Mouse (Mus musculus) limb, embryonic 10.5 days (tissue): ENCODE data around the gene Zcchc17. TPM values are rescaled to one million over a fixed set of nuclear protein-coding genes. Genes with fewer than 3 reads are reported as not detected.

Source experiments
- DNase-seq: peaks from one replicate; pipeline ENCODE4 v3.0.0-alpha.2; 2017; ENCODE audit warnings: low spot score
- H3K27ac ChIP-seq: fragments of 300-500 bp; sonication (generic); 2 replicates; pipeline ENCODE4 v1.5.1; 2016; ENCODE audit warnings: mild to moderate bottlenecking
- H3K27me3 ChIP-seq: fragments of 300-500 bp; sonication (generic); 2 replicates; pipeline ENCODE4 v1.6.1; 2016; ENCODE audit warnings: low read depth, mild to moderate bottlenecking; ENCODE audit not compliant: poor library complexity, severe bottlenecking
- H3K36me3 ChIP-seq: fragments of 300-500 bp; sonication (generic); 2 replicates; pipeline ENCODE4 v1.6.1; 2016; ENCODE audit warnings: mild to moderate bottlenecking, moderate library complexity
- H3K4me1 ChIP-seq: fragments of 300-500 bp; sonication (generic); 2 replicates; pipeline ENCODE4 v1.6.1; 2016
- H3K4me3 ChIP-seq: fragments of 300-500 bp; sonication (generic); 2 replicates; pipeline ENCODE4 v1.5.1; 2016; ENCODE audit warnings: mild to moderate bottlenecking, moderate library complexity
- H3K9me3 ChIP-seq: fragments of 300-500 bp; sonication (generic); replicated peaks from 2 replicates; pipeline ENCODE4 v1.6.1; 2016; ENCODE audit warnings: mild to moderate bottlenecking
- WGBS: fragments of 180-500 bp; shearing (Covaris S2); methylation state at CpG from one replicate; pipeline ENCODE4 v1.1.7; 2016; 5-methylcytosine and 5-hydroxymethylcytosine counted together
- polyA plus RNA-seq: library from polyadenylated mRNA; unstranded; fragments of >200 nt; fragmentation: Nextera tagmentation; extraction: Ambion mirVana; gene quantifications from 2 replicates; pipeline ENCODE4 v1.2.1, GENCODE M21; 2016

The Zcchc17 gene
- polyA plus RNA-seq, 1 experiment from 2014 or later, result 72.9 TPM

DNA sequence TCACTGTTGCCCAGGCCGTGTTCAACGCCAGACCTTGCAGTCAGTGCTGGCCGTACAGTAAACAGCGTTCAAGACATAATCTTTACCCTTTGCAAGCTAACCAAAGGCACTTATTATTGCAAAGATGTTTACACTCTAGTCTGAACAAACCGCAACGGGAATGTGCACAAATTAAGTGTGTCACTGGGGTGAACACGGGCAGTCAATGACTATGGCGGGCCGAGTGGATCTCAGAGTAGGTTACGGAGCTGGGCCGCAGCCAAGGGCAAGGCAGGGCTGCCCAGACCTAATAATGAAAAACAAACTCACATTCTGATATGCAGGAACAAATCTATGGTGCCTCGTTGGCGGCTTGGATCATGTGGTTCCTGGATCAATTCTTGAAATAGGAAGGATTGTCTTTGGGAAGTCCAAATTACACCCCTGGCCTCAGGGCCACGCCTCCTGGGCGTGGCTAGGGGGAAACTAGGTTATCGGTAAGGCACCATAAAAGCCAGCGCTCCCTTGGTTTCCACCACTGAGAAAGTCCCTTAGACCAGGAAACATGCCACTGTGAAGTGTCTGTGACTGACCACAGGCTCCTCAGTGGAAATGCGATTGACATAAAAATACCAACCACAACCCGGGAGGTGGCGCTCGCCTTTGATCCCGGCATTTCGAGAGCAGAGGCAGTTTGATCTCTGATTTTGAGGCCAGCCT lies 64.5 kb downstream of the Zcchc17 start:
- Histone ChIP-seq H3K27ac (no peak overlapping the region), H3K9me3 (no peaks in the 10 kb centered on the region), H3K36me3 (no peaks in the 10 kb centered on the region), H3K4me3 (no peak overlapping the region), H3K4me1 (peaks cover 9% of the 10 kb centered on the region), H3K27me3 (no peaks in the 10 kb centered on the region)
- 52% methylated on average over 23 of the region's 23 CpGs for WGBS
- peak; percentile 54 for DNase-seq

GRCm38 (mm10) chr4:130294513-130294912 lies 65.2 kb downstream of the Zcchc17 start:
- Histone ChIP-seq H3K4me1 (peaks cover 9% of the 10 kb centered on the region), H3K36me3 (no peaks in the 10 kb centered on the region), H3K27ac (no peak overlapping the region), H3K4me3 (no peak overlapping the region), H3K27me3 (no peaks in the 10 kb centered on the region), H3K9me3 (no peaks in the 10 kb centered on the region)
- 89% methylated on average over 8 of the region's 8 CpGs for WGBS
- no peak for DNase-seq

DNA sequence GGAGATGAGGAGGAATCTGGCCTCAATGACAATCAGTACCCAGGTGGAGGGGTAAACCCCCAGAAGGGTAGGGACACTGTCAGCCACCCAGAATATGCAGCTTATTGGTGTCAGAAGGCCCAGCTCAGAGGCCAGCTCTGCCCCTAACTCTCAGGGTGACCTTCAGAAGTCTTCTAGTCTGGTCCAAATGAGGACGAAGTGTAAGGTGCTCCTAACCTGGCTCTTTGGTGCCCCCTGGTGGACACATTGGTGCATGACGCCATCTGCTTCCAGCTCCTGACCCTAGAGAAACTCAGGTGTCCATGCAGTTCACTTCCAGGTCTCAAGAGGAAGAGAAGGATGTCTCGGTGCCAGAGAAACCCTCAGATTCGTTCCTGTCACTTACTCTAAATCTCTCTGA lies 67.5 kb downstream of the Zcchc17 start:
- Histone ChIP-seq H3K27ac (no peak overlapping the region), H3K4me3 (no peak overlapping the region), H3K27me3 (peaks cover 7% of the 10 kb centered on the region; the same call in 1 of the 2 replicates), H3K36me3 (no peaks in the 10 kb centered on the region), H3K4me1 (peaks cover 9% of the 10 kb centered on the region), H3K9me3 (no peaks in the 10 kb centered on the region)
- WGBS, result 7% methylated on average over 4 of the region's 4 CpGs
- peak; percentile 94 for DNase-seq

- Histone ChIP-seq H3K27ac (no peak overlapping the region), H3K27me3 (peaks cover 8% of the 10 kb centered on the region; the same call in 1 of the 2 replicates), H3K9me3 (no peaks in the 10 kb centered on the region), H3K36me3 (no peaks in the 10 kb centered on the region), H3K4me1 (no peaks in the 10 kb centered on the region), H3K4me3 (no peak overlapping the region)
- DNase-seq, result no peak
- WGBS, result 77% methylated on average over 3 of the region's 3 CpGs
Observed at GRCm38 (mm10) chr4:130289824-130290223, 69.9 kb downstream of the Zcchc17 start.

DNA sequence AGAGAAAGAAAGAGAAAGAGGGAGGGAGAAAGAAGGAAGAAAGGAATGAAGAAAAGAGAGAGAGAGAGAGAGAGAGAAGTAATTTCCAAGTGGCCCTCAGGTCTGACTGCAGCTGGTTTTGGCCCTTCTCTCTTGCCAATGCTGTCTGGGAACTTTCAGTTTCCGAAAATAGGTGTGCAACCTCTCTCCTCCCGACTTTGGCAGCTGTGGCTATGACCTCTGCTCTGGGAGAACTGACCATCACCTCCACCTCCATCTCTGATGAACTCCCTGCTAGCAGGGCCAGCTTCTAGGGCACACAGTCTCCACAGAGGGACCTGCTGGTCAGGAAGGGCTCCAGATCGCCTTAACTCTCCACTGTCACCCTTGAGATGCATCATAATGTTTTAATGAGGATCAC lies 73.2 kb downstream of the Zcchc17 start:
- Histone ChIP-seq H3K9me3 (no peaks in the 10 kb centered on the region), H3K27ac (no peak overlapping the region), H3K4me3 (no peak overlapping the region), H3K27me3 (peaks cover 20% of the 10 kb centered on the region; the same call in 1 of the 2 replicates), H3K36me3 (no peaks in the 10 kb centered on the region), H3K4me1 (no peaks in the 10 kb centered on the region)
- DNase-seq, result no peak
- whole genome bisulfite sequencing, result 57% methylated on average over 3 of the region's 3 CpGs

GRCm38 (mm10) chr4:130283826-130284225 lies 75.9 kb downstream of the Zcchc17 start:
- no peak overlapping the region for H3K27ac ChIP-seq
- peaks cover 11% of the 10 kb centered on the region for H3K4me1 ChIP-seq
- no peak overlapping the region for H3K4me3 ChIP-seq
- no peaks in the 10 kb centered on the region for H3K9me3 ChIP-seq
- WGBS, result 87% methylated on average over 9 of the region's 9 CpGs
- DNase-seq, result no peak
- H3K36me3 ChIP-seq, result no peaks in the 10 kb centered on the region
- H3K27me3 ChIP-seq, result peaks cover 31% of the 10 kb centered on the region

DNA sequence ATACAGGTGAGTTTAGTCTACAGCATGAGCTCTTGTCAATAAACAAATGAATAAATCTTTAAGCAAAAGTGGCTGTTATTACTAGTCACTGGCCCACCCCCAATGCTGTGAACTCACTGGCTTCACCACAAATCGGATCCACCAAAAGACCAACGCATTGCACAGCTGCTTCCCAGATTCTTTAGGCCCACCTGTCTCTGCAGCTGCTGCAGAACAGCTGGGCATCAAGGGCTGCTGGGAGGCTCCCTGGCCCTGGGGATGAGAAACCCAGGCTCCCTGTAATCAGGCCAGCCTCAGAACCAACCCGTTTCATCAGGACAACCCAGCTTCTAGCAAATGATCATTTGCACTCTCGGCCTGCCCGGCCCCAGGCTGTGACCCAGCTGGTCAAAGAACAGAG lies 76.9 kb downstream of the Zcchc17 start:
- 74% methylated on average over 5 of the region's 5 CpGs for WGBS
- Histone ChIP-seq H3K4me3 (no peak overlapping the region), H3K4me1 (peaks cover 12% of the 10 kb centered on the region), H3K9me3 (no peaks in the 10 kb centered on the region), H3K27ac (no peak overlapping the region), H3K27me3 (peaks cover 35% of the 10 kb centered on the region), H3K36me3 (no peaks in the 10 kb centered on the region)
- DNase-seq, result no peak

DNA sequence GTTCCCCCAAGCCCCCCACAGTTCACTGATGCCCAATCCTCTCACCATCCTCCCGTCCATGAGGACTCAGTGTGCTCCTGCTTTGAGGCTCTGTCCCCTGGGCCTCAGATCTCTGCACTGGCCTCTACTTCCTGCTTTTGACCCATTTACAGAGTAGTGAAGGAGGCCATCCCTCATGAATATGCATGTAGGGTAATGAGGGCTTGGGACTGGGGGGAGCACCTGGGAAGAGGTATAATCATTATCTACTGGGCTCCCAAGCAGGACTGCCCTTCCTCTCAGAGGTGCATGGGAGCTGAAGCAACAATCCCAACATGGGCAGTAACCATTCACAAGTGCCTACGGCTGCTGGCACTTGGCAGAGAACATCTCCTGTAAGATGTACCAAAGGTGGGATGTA lies 80.6 kb downstream of the Zcchc17 start, which contains the start of gene Serinc2:
Gene Serinc2, minus strand, starts transcription at position 101 of the 400 bp plus-strand sequence.
- no peak within 1 kb of the TSS for H3K27ac ChIP-seq
- peaks cover 66% of the 10 kb centered on the region for H3K27me3 ChIP-seq
- no peak within 1 kb of the TSS for H3K4me3 ChIP-seq
- 60% methylated on average over 2 of the region's 2 CpGs for WGBS
- DNase-seq, result no peak
- H3K4me1 ChIP-seq, result peaks cover 34% of the 10 kb centered on the region
- no peaks in the 10 kb centered on the region for H3K36me3 ChIP-seq
- H3K9me3 ChIP-seq, result no peaks in the 10 kb centered on the region

DNA sequence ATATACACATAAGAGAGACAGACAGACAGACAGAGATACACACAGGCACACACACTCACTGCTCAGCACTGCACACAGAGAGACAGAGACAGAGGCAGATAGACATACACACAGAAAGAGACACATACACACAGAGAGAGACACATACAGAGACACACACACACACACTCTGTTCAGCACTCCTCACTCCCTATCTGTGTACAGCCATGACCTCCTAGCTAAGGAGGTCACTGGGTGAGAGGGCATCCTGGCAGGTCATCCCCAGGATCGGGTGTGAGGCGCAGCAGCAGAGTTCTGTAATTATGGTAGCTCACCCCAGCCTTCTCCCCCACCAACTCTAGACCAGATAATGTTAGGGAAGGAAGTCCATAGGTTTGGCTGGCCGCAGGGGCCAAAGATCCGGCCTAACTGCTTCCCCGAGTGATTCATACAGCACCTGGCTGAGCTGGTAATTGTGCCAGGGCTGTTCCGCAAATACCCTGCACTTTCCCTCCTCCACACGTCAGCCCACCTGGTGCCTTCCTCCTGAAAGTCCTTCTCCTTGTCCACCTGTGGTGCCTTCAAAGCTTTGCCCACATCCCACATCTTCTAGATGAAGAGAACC lies 83.1 kb downstream of the Zcchc17 start:
- peaks cover 78% of the 10 kb centered on the region for H3K27me3 ChIP-seq
- no peaks in the 10 kb centered on the region for H3K36me3 ChIP-seq
- H3K27ac ChIP-seq, result no peak overlapping the region
- H3K4me1 ChIP-seq, result peaks cover 42% of the 10 kb centered on the region
- H3K9me3 ChIP-seq, result no peaks in the 10 kb centered on the region
- no peak overlapping the region for H3K4me3 ChIP-seq
- 61% methylated on average over 7 of the region's 7 CpGs for WGBS
- DNase-seq, result no peak

- 48% methylated on average over 5 of the region's 5 CpGs for WGBS
- peaks cover 82% of the 10 kb centered on the region for H3K27me3 ChIP-seq
- H3K4me3 ChIP-seq, result peak overlapping the region; percentile 83
- peaks cover 42% of the 10 kb centered on the region for H3K4me1 ChIP-seq
- peak overlapping the region; percentile 94; the same call in 1 of the 2 replicates for H3K27ac ChIP-seq
- DNase-seq, result no peak
- H3K36me3 ChIP-seq, result no peaks in the 10 kb centered on the region
- H3K9me3 ChIP-seq, result no peaks in the 10 kb centered on the region
Observed at GRCm38 (mm10) chr4:130275823-130276105, 84.0 kb downstream of the Zcchc17 start.

DNA sequence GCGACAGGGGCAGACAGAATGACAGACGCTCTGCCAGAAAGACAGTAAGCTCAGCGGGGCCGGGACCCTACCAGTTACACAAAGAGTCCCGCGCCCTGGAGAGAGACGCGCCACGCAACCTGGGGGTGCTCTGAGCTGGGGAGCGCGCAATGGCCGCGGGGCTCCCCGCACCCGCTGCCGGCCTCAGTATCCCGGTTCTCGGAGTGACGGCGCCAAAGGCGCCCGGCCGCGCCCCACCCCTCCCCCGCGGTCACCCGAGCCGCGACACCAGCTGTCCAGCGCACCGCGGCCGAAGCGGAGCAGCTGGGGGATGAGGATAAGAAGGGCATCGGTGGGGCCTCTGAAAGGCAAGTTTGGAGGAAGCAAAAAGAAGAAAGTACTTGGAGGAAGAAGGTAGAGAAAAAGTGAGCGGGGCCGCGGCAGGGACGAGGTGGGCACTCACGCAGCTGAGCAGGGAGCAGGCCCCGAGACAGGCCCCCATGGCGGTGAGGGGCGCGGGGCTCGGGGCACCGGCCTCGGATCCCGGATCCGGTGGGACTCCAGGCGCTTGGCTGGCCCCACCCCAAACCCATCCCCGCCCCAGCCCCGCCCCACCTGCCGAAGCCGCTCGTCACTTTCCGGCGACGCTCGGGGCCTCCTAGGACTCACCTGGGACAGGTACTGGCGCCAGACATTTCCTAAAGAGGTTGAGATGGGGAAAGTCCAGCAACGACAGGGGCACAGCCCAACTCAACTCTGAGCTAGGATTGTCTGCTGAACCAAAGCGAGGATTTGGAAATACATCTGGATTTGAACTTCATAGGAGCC lies 84.5 kb downstream of the Zcchc17 start:
- DNase-seq, result peak; percentile 67
- Histone ChIP-seq H3K4me1 (peaks cover 40% of the 10 kb centered on the region), H3K4me3 (peak overlapping the region; percentile 83), H3K27ac (peak overlapping the region; percentile 94), H3K9me3 (no peaks in the 10 kb centered on the region), H3K27me3 (peaks cover 83% of the 10 kb centered on the region), H3K36me3 (no peaks in the 10 kb centered on the region)
- 2% methylated on average over 62 of the region's 62 CpGs for WGBS

- peak; percentile 73 for DNase-seq
- WGBS, result under 1% methylated on average over 29 of the region's 29 CpGs
- H3K27ac ChIP-seq, result peak overlapping the region; percentile 94
Observed at GRCm38 (mm10) chr4:130274346-130275015, 85.3 kb downstream of the Zcchc17 start.

More at GRCm38 (mm10) chr4:130274346-130275015, 85.3 kb downstream of the Zcchc17 start:
- H3K4me1 ChIP-seq, result peaks cover 38% of the 10 kb centered on the region
- peaks cover 79% of the 10 kb centered on the region for H3K27me3 ChIP-seq
- H3K36me3 ChIP-seq, result no peaks in the 10 kb centered on the region
- H3K9me3 ChIP-seq, result no peaks in the 10 kb centered on the region
- H3K4me3 ChIP-seq, result peak overlapping the region; percentile 83
